Mouse (Mus musculus): Measurements from ENCODE around the gene Tcf7l2. TPM values are rescaled to one million over a fixed set of nuclear protein-coding genes. Genes with fewer than 3 reads are reported as not detected.
A peak's percentile ranks its signal among the peaks of the same experiment; 100 is the strongest.

Gene Tcf7l2
- total and polyA plus RNA-seq, 2 experiments from 2014 or later = 3.0 to 38.6 TPM

GRCm38 (mm10) chr19:55750465-55750864 is 8.8 kb downstream of the Tcf7l2 start:
- Histone ChIP-seq H3K4me3 (ENCODE audit: low read depth, low read length) (no peak overlapping the region), H3K9ac (replicated peaks; ENCODE audit: low read depth, low read length) (no peak overlapping the region), H3K36me3 (replicated peaks; ENCODE audit: control insufficient read depth, insufficient read depth, low read length) (0 out of 2 replicates have a peak, but pooled peaks cover 4% of the 10 kb centered on the region), H3K9me3 (replicated peaks; ENCODE audit: control insufficient read depth, low read length) (no peaks in the 10 kb centered on the region), H3K4me1 (ENCODE audit: control insufficient read depth, insufficient read depth) (peaks cover 46% of the 10 kb centered on the region), H3K27me3 (ENCODE audit: control insufficient read depth, insufficient read depth, low read length) (no peaks in the 10 kb centered on the region), H3K4me2 (ENCODE audit: low read depth, low read length) (no peak overlapping the region), H3K27ac (ENCODE audit: low read depth) (no peak overlapping the region)
- 77% methylated on average over 7 of the region's 7 CpGs for WGBS
- no peak for DNase-seq (ENCODE audit: low spot score)
- no peak for TF ChIP-seq EP300 (IDR thresholded peaks at IDR 0.05; ENCODE audit: low read depth)
- TF ChIP-seq CTCF (IDR thresholded peaks at IDR 0.05; ENCODE audit: low read depth) = no peak
- no peak for ATAC-seq (ENCODE audit: insufficient read depth, low read depth)

GRCm38 (mm10) chr19:55752861-55753260 is 11.2 kb downstream of the Tcf7l2 start:
- Histone ChIP-seq H3K27ac (ENCODE audit: low read depth) (no peak overlapping the region), H3K9ac (replicated peaks; ENCODE audit: low read depth, low read length) (no peak overlapping the region), H3K27me3 (ENCODE audit: control insufficient read depth, insufficient read depth, low read length) (no peaks in the 10 kb centered on the region), H3K9me3 (replicated peaks; ENCODE audit: control insufficient read depth, low read length) (no peaks in the 10 kb centered on the region), H3K36me3 (replicated peaks; ENCODE audit: control insufficient read depth, insufficient read depth, low read length) (0 out of 2 replicates have a peak, but pooled peaks cover 4% of the 10 kb centered on the region), H3K4me3 (ENCODE audit: low read depth, low read length) (no peak overlapping the region), H3K4me2 (ENCODE audit: low read depth, low read length) (no peak overlapping the region), H3K4me1 (ENCODE audit: control insufficient read depth, insufficient read depth) (peaks cover 50% of the 10 kb centered on the region)
- no peak for ATAC-seq (ENCODE audit: insufficient read depth, low read depth)
- WGBS = 54% methylated on average over 8 of the region's 8 CpGs
- DNase-seq (ENCODE audit: low spot score) = no peak
- TF ChIP-seq EP300 (IDR thresholded peaks at IDR 0.05; ENCODE audit: low read depth) (no peak), CTCF (IDR thresholded peaks at IDR 0.05; ENCODE audit: low read depth) (no peak)

- H3K27ac ChIP-seq (ENCODE audit: low read depth) = peak overlapping the region; percentile 56
- no peak for TF ChIP-seq CTCF (IDR thresholded peaks at IDR 0.05; ENCODE audit: low read depth)
- no peak for TF ChIP-seq EP300 (IDR thresholded peaks at IDR 0.05; ENCODE audit: low read depth)
- peaks cover 42% of the 10 kb centered on the region for H3K4me1 ChIP-seq (ENCODE audit: control insufficient read depth, insufficient read depth)
- no peak overlapping the region for H3K9ac ChIP-seq (replicated peaks; ENCODE audit: low read depth, low read length)
- no peak overlapping the region for H3K4me3 ChIP-seq (ENCODE audit: low read depth, low read length)
- no peaks in the 10 kb centered on the region for H3K9me3 ChIP-seq (replicated peaks; ENCODE audit: control insufficient read depth, low read length)
- no peaks in the 10 kb centered on the region for H3K27me3 ChIP-seq (ENCODE audit: control insufficient read depth, insufficient read depth, low read length)
- WGBS = 29% methylated on average over 7 of the region's 7 CpGs
- peaks cover 4% of the 10 kb centered on the region; the same call in 1 of the 2 replicates for H3K36me3 ChIP-seq (replicated peaks; ENCODE audit: control insufficient read depth, insufficient read depth, low read length)
- ATAC-seq (ENCODE audit: insufficient read depth, low read depth) (peak; percentile 52), DNase-seq (ENCODE audit: low spot score) (peak; percentile 61)
- H3K4me2 ChIP-seq (ENCODE audit: low read depth, low read length) = no peak overlapping the region
These were observed 12.7 kb downstream of the Tcf7l2 start for GRCm38 (mm10) chr19:55754303-55754702.

DNA sequence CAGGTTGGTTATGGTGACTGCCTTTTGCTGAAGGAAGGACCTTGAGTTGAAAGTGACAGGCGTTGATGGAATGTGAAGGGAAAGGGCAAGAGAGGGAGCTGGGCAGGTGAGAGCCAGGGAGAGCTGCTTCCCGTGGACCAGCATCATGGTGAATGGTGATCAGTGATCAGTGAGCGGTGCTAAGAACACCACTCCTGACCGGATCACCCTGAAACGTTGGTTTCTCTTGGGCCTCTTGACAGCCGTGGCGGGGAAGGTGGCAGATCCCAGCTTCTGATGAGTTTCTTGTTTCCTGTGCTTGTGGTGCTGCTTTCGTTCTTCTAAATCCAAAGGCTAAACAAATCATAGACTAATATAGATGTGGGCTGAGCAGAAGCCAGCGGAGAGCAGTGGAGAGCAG is 13.8 kb downstream of the Tcf7l2 start:
- DNase-seq (ENCODE audit: low spot score) (no peak), ATAC-seq (ENCODE audit: insufficient read depth, low read depth) (no peak)
- no peak overlapping the region for H3K4me2 ChIP-seq (ENCODE audit: low read depth, low read length)
- H3K9me3 ChIP-seq (replicated peaks; ENCODE audit: control insufficient read depth, low read length) = no peaks in the 10 kb centered on the region
- no peak overlapping the region for H3K4me3 ChIP-seq (ENCODE audit: low read depth, low read length)
- no peaks in the 10 kb centered on the region for H3K27me3 ChIP-seq (ENCODE audit: control insufficient read depth, insufficient read depth, low read length)
- 90% methylated on average over 9 of the region's 9 CpGs for WGBS
- H3K36me3 ChIP-seq (replicated peaks; ENCODE audit: control insufficient read depth, insufficient read depth, low read length) = peaks cover 4% of the 10 kb centered on the region; the same call in 1 of the 2 replicates
- TF ChIP-seq CTCF (IDR thresholded peaks at IDR 0.05; ENCODE audit: low read depth) (no peak), EP300 (IDR thresholded peaks at IDR 0.05; ENCODE audit: low read depth) (no peak)
- no peak overlapping the region for H3K27ac ChIP-seq (ENCODE audit: low read depth)
- no peak overlapping the region for H3K9ac ChIP-seq (replicated peaks; ENCODE audit: low read depth, low read length)
- H3K4me1 ChIP-seq (ENCODE audit: control insufficient read depth, insufficient read depth) = peaks cover 42% of the 10 kb centered on the region

DNA sequence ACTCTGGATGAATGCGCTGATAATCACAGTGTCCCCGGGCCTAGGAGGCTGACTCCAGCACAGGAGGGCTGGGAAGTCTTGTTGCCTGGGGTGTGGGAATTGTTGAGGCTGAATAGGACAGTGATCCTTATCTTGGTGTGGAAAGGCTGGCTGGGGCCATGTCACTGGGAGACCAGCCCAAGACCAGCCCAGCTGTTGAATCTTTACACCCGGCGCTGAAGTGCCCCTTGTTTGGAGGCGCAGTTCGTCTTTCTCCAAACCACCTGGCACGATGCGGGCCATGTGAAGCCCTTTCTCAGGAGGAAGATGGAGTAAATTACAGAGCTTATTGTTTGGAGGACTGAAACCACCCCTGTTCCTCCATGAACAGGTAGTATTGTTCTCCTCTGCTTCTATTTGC is 15.1 kb downstream of the Tcf7l2 start:
- Histone ChIP-seq H3K4me1 (ENCODE audit: control insufficient read depth, insufficient read depth) (peaks cover 49% of the 10 kb centered on the region), H3K4me2 (ENCODE audit: low read depth, low read length) (peak overlapping the region; percentile 35; the same call in 1 of the 2 replicates), H3K9me3 (replicated peaks; ENCODE audit: control insufficient read depth, low read length) (no peaks in the 10 kb centered on the region), H3K36me3 (replicated peaks; ENCODE audit: control insufficient read depth, insufficient read depth, low read length) (peaks cover 4% of the 10 kb centered on the region; the same call in 1 of the 2 replicates), H3K4me3 (ENCODE audit: low read depth, low read length) (no peak overlapping the region), H3K27me3 (ENCODE audit: control insufficient read depth, insufficient read depth, low read length) (no peaks in the 10 kb centered on the region), H3K9ac (replicated peaks; ENCODE audit: low read depth, low read length) (0 out of 2 replicates have a peak overlapping the region, but pooled peaks have one; percentile 22), H3K27ac (ENCODE audit: low read depth) (peak overlapping the region; percentile 58)
- 57% methylated on average over 8 of the region's 8 CpGs for WGBS
- TF ChIP-seq EP300 (IDR thresholded peaks at IDR 0.05; ENCODE audit: low read depth) = no peak
- no peak for TF ChIP-seq CTCF (IDR thresholded peaks at IDR 0.05; ENCODE audit: low read depth)
- DNase-seq (ENCODE audit: low spot score) (no peak), ATAC-seq (ENCODE audit: insufficient read depth, low read depth) (no peak)

GRCm38 (mm10) chr19:55757403-55757802 is 15.8 kb downstream of the Tcf7l2 start:
- Histone ChIP-seq H3K27ac (ENCODE audit: low read depth) (peak overlapping the region; percentile 58), H3K4me1 (ENCODE audit: control insufficient read depth, insufficient read depth) (peaks cover 49% of the 10 kb centered on the region), H3K4me2 (ENCODE audit: low read depth, low read length) (peak overlapping the region; percentile 35), H3K27me3 (ENCODE audit: control insufficient read depth, insufficient read depth, low read length) (no peaks in the 10 kb centered on the region), H3K9me3 (replicated peaks; ENCODE audit: control insufficient read depth, low read length) (no peaks in the 10 kb centered on the region), H3K9ac (replicated peaks; ENCODE audit: low read depth, low read length) (0 out of 2 replicates have a peak overlapping the region, but pooled peaks have one; percentile 22), H3K36me3 (replicated peaks; ENCODE audit: control insufficient read depth, insufficient read depth, low read length) (peaks cover 4% of the 10 kb centered on the region; the same call in 1 of the 2 replicates), H3K4me3 (ENCODE audit: low read depth, low read length) (no peak overlapping the region)
- TF ChIP-seq CTCF (IDR thresholded peaks at IDR 0.05; ENCODE audit: low read depth) (no peak), EP300 (IDR thresholded peaks at IDR 0.05; ENCODE audit: low read depth) (no peak)
- DNase-seq (ENCODE audit: low spot score) (no peak), ATAC-seq (ENCODE audit: insufficient read depth, low read depth) (peak; percentile 81)
- 41% methylated on average over 6 of the region's 6 CpGs for WGBS

Measured in heart, postnatal 0 days (tissue).